Mouse (Mus musculus): ENCODE data around the gene Kif2c.

DNA sequence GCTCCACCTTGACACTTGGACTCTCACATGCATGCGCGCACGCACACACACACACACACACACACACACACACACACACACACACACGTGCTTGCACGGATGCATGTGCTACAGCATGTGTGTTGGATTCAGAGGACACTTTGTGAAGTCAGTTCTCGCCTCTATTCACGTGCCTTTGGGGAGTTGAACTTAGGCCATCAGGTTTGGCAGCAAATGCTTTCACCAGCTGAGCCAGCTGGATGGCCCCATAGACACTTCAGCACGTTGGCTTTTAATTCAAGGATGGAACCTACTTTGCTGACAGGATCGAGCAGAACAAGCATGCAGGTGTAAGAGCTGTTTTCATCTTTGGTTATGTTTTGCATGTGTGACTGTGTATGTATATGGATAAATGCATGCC lies 39.4 kb upstream of the Kif2c start:
- TF ChIP-seq GATA1 (IDR thresholded peaks at IDR 0.05; ENCODE audit: low read depth, low read length) (no peak), CTCF (IDR thresholded peaks at IDR 0.05 in 2 of 3, conservative IDR thresholded peaks at IDR 0.05 in 1 of 3; ENCODE audit: control insufficient read depth in 1 of 3, insufficient read depth in 1 of 3, low read depth in 2 of 3, low read length in 3 of 3, poor library complexity in 1 of 3, severe bottlenecking in 1 of 3) (no peak), POLR2AphosphoS2 (IDR thresholded peaks at IDR 0.05; ENCODE audit: low read length) (no peak), POLR2A (IDR thresholded peaks at IDR 0.05; ENCODE audit: control insufficient read depth in 1 of 2, insufficient read depth in 1 of 2, low read depth in 1 of 2, low read length in 2 of 2, poor library complexity in 1 of 2) (no peak), GABPA (IDR thresholded peaks at IDR 0.05; ENCODE audit: low read depth, low read length) (no peak), ZC3H11A (IDR thresholded peaks at IDR 0.05; ENCODE audit: low read depth, low read length) (no peak), UBTF (IDR thresholded peaks at IDR 0.05; ENCODE audit: borderline replicate concordance, insufficient read depth, low read depth, low read length) (no peak), USF2 (IDR thresholded peaks at IDR 0.05; ENCODE audit: borderline replicate concordance in 1 of 2, insufficient read depth in 1 of 2, low read depth in 1 of 2, low read length in 2 of 2) (no peak), SIN3A (IDR thresholded peaks at IDR 0.05; ENCODE audit: low read length) (no peak), POLR2AphosphoS5 (IDR thresholded peaks at IDR 0.05; ENCODE audit: borderline replicate concordance, low read depth, low read length) (no peak)
